Mouse (Mus musculus) olfactory bulb, adult 2 months (tissue): ENCODE results near the gene Sec14l1. TPM values are rescaled to one million over a fixed set of nuclear protein-coding genes. Genes with fewer than 3 reads are reported as not detected.

Experiments
- H3K27ac ChIP-seq: fragments of 200-500 bp; 2 replicates; pipeline ENCODE4 v1.5.1; 2012; ENCODE audit warnings: low read depth, low read length; ENCODE audit not compliant: insufficient read depth
- H3K4me1 ChIP-seq: fragments of 200-500 bp; 2 replicates; pipeline ENCODE4 v1.6.1; 2012; ENCODE audit warnings: low read length; ENCODE audit not compliant: control insufficient read depth, insufficient read depth
- H3K4me3 ChIP-seq: fragments of 200-500 bp; 2 replicates; pipeline ENCODE4 v1.5.1; 2012; ENCODE audit warnings: mild to moderate bottlenecking, low read depth, low read length, moderate library complexity; ENCODE audit not compliant: insufficient read depth
- CTCF ChIP-seq: fragments of 200-500 bp; IDR thresholded peaks from 2 replicates; pipeline ENCODE4 v1.5.1; 2012; ENCODE audit warnings: low read depth, mild to moderate bottlenecking, low read length, moderate library complexity; ENCODE audit not compliant: insufficient read depth
- POLR2A ChIP-seq: fragments of 200-500 bp; IDR thresholded peaks from 2 replicates; pipeline ENCODE4 v1.6.1; 2012; ENCODE audit warnings: mild to moderate bottlenecking, low read depth, low read length, moderate library complexity; ENCODE audit not compliant: insufficient read depth
- WGBS: fragments of 180-500 bp; shearing (Covaris S2); methylation state at CpG from one replicate; pipeline ENCODE4 v1.1.7; 2018; 5-methylcytosine and 5-hydroxymethylcytosine counted together
- polyA plus RNA-seq: library from polyadenylated mRNA; stranded (reverse); fragments of >200 nt; gene quantifications from 2 replicates; pipeline ENCODE4 v1.2.4, GENCODE M21; 2012; ENCODE audit warnings: low replicate concordance; ENCODE audit not compliant: missing spikeins, insufficient read depth, insufficient read length

The Sec14l1 gene
- polyA plus RNA-seq, 1 experiment: not detected

DNA sequence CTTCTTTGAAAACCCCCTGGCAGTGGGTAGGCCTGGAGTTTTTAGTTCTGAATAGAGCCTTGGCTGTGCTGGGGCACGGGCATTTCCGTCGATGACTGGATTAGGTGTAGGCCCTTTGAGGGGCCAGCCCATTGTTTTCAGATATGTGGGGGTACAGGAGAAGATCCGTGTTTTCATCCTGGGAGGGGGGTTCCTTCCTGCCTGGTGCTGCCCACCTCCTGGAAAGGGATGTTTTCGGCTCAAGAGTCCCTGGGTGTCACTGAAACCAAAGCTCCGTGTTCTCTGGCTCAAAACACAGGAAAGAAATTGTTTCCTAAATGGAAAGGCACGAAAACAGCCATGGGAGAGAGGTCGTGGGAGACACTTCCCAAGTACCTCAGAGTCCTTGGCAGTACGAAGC lies 17.9 kb upstream of the Sec14l1 start:
- no peak for TF ChIP-seq CTCF
- TF ChIP-seq POLR2A: no peak
- peaks cover 56% of the 10 kb centered on the region for H3K4me1 ChIP-seq
- no peak overlapping the region for H3K27ac ChIP-seq
- H3K4me3 ChIP-seq: no peak overlapping the region
- 69% methylated on average over 9 of the region's 9 CpGs for WGBS

- WGBS: 41% methylated on average over 5 of the region's 5 CpGs
These were observed 16.8 kb upstream of the Sec14l1 start for GRCm38 (mm10) chr11:117098155-117098554.

GRCm38 (mm10) chr11:117098784-117099183 lies 16.2 kb upstream of the Sec14l1 start:
- Histone ChIP-seq H3K4me1 (peaks cover 60% of the 10 kb centered on the region), H3K27ac (no peak overlapping the region), H3K4me3 (no peak overlapping the region)
- WGBS: 85% methylated on average over 3 of the region's 3 CpGs
- TF ChIP-seq POLR2A: no peak

More at GRCm38 (mm10) chr11:117098155-117098554, 16.8 kb upstream of the Sec14l1 start:
- no peak for TF ChIP-seq POLR2A
- TF ChIP-seq CTCF: no peak
- peaks cover 58% of the 10 kb centered on the region for H3K4me1 ChIP-seq
- H3K27ac ChIP-seq: 0 out of 2 replicates have a peak overlapping the region, but pooled peaks have one; percentile 48
- no peak overlapping the region for H3K4me3 ChIP-seq

DNA sequence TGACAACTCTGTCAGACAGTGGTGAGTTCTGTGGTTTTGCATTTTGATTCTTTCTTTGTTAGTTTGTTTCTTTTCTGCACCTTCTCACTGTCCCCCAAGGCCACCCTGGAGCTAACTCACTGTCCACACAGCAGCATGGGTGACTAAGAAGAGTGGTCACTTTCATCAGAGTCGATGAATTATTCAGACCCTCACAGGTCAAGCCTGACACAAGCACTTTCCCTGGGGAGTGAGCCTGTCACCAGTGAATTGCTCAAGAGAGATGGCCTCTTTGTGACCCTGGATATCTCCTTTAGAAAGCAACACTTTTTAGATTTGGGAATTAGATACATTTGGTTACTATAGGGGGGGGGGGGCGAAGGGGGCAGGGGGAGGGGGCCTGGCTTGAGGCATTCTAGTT lies 15.6 kb upstream of the Sec14l1 start:
- H3K4me1 ChIP-seq: peaks cover 61% of the 10 kb centered on the region
- WGBS: 56% methylated on average over 2 of the region's 2 CpGs
- H3K4me3 ChIP-seq: no peak overlapping the region
- H3K27ac ChIP-seq: no peak overlapping the region
- TF ChIP-seq POLR2A (no peak), CTCF (no peak)

- Histone ChIP-seq H3K4me1 (peaks cover 67% of the 10 kb centered on the region), H3K4me3 (no peak overlapping the region), H3K27ac (peak overlapping the region; percentile 68)
- 11% methylated on average over 8 of the region's 8 CpGs for WGBS
- TF ChIP-seq POLR2A: no peak
- no peak for TF ChIP-seq CTCF
These were observed 13.5 kb upstream of the Sec14l1 start for GRCm38 (mm10) chr11:117101351-117101921.

DNA sequence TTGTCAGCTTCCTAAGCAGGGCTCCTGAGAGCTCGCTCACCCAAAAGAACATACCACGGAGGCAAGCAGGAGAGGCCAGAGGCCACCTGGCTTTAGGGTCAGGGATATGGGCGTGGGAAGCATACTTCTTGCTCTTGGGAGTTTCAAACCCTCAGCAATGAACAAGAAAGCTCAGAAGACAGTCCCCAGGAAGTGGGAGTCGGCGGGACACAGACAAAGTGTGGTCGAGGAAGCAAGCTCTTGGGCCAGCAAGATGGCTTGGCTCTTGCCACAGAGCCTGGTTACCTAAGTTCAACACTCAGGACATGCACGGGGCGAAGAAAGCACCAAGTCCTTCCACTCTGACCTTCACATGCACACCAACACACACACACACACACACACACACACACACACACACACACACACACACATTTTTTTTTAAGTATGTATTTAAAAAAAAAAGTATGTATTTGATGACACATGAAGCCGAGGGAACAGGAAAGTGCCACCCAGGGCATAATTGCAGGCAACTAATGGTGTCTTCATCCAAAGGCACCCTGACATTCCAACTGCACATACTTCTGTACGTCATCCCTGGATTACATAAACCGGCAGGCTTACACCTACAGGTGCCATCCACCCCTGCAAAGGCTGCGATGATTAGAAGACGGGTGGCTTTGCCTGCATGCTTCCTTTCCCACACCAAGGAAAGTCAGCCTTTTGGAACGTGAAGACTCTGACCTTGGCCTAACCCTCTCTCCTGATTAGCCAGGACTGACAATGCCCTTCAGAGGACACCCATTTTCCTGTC lies 12.8 kb upstream of the Sec14l1 start:
- peak overlapping the region; percentile 68 for H3K27ac ChIP-seq
- TF ChIP-seq CTCF: no peak
- no peak for TF ChIP-seq POLR2A
- no peak overlapping the region for H3K4me3 ChIP-seq
- peaks cover 65% of the 10 kb centered on the region for H3K4me1 ChIP-seq
- WGBS: 52% methylated on average over 14 of the region's 14 CpGs

DNA sequence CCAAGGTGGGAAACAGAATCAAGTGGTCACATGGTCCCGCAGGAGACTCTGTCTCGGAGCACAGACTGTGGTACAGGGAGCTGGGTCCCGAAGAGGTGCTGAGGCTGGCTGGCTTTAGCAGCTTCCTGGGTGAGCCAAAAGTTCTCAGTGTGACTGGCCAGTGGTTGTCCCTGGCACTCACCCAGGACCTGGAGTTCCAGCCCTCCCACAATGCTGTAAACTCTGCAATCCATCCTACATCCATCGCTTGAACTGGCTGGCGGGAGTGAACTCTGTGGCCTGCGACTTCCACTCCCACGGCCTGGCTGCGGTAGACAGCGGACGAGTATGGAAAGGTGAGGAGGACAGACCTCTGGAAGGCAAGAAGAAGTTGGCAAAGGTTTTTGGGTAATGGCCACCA lies 11.4 kb upstream of the Sec14l1 start:
- 86% methylated on average over 10 of the region's 10 CpGs for WGBS
- Histone ChIP-seq H3K4me1 (peaks cover 60% of the 10 kb centered on the region), H3K27ac (peak overlapping the region; percentile 70), H3K4me3 (no peak overlapping the region)
- TF ChIP-seq CTCF: no peak
- TF ChIP-seq POLR2A: no peak

GRCm38 (mm10) chr11:117104044-117104757 lies 10.8 kb upstream of the Sec14l1 start:
- H3K4me3 ChIP-seq: no peak overlapping the region
- WGBS: 32% methylated on average over 10 of the region's 10 CpGs
- TF ChIP-seq CTCF (no peak), POLR2A (no peak)
- H3K4me1 ChIP-seq: peaks cover 60% of the 10 kb centered on the region
- peak overlapping the region; percentile 88 for H3K27ac ChIP-seq

DNA sequence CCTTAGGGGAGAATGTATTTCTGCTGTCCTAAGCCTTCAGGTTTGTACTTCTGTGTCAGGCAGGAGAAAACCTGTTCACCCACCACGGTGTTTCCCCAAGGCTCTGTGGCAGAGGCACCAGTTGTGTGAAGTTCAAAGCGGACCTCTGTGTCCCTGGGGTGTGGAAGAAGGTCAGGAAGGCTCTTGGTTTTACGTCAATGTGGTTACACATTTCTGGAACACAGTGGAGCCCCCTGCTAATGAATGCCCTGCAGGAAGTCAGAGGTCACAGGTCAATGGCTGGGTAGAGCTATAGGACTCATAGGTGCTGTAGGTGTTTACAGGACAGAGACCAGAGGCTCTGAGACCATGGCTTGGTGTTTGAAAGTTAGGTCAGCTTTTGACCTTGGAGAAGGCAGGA lies 9.7 kb upstream of the Sec14l1 start:
- 92% methylated on average over 3 of the region's 3 CpGs for WGBS
- no peak overlapping the region for H3K4me3 ChIP-seq
- TF ChIP-seq CTCF (no peak), POLR2A (no peak)
- H3K4me1 ChIP-seq: peaks cover 62% of the 10 kb centered on the region
- peak overlapping the region; percentile 88 for H3K27ac ChIP-seq

DNA sequence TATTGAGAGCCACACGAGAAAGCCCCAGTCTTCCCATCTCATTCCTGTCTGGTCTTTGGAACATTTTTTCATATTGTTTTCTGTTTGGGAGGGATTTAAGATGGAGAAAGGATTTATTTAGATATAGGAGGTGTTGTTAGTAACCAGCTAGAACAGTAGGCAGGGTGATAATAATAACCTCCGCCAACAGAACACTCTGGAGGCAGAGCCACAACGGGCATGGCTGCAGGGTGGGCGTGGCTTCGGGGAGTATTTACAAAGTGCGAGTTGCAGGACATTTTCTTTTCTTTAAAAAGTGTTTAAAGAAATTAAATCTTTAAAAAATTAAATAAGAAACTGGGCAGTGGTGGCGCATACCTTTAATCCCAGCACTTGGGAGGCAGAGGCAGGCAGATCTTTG lies 9.1 kb upstream of the Sec14l1 start:
- H3K27ac ChIP-seq: peak overlapping the region; percentile 88

More for the DNA sequence above, 9.1 kb upstream of the Sec14l1 start:
- H3K4me1 ChIP-seq: peaks cover 57% of the 10 kb centered on the region
- TF ChIP-seq POLR2A (no peak), CTCF (no peak)
- 52% methylated on average over 7 of the region's 7 CpGs for whole genome bisulfite sequencing
- H3K4me3 ChIP-seq: no peak overlapping the region
